Mouse (Mus musculus) layer of hippocampus, postnatal 14 days (tissue): ENCODE measurements at regions not wholly inside any gene's neighbourhood (a gene's known extent, or its start where the extent isn't known, plus 50 kb on each side); places are given as distances from the start of the nearest gene placed in this dataset.
A peak's percentile ranks its signal among the peaks of the same experiment; 100 is the strongest.
"Not testable (repeated sequence)": the region's sequence is repeated elsewhere in the genome, so short reads cannot be mapped to it uniquely, and the experiment has no call there.

Experiments
- DNase-seq, 2 experiments: peaks; one replicate each; pipeline ENCODE4 v3.0.0; 2021 to 2022; ENCODE audit warnings: low spot score in 2 of 2, mixed read lengths in 1 of 2

GRCm38 (mm10) chr16:76958597-76959392, 54.7 kb upstream of the Usp25 start:
- no peak for DNase-seq

- DNase-seq: no peak
These were observed 56.0 kb upstream of the Usp25 start for GRCm38 (mm10) chr16:76957491-76957890.

GRCm38 (mm10) chr16:76957090-76957489, 56.4 kb upstream of the Usp25 start:
- no peak for DNase-seq

- DNase-seq: peak; percentile 29 to 63
These were observed 62.5 kb upstream of the Usp25 start for GRCm38 (mm10) chr16:76950836-76951486.

- no peak for DNase-seq
These were observed 66.5 kb upstream of the Usp25 start for GRCm38 (mm10) chr16:76947011-76947410.

GRCm38 (mm10) chr16:76938128-76938527, 75.4 kb upstream of the Usp25 start:
- DNase-seq: no peak

GRCm38 (mm10) chr16:76927901-76928300, 85.6 kb upstream of the Usp25 start:
- DNase-seq: no peak

- DNase-seq: not testable (repeated sequence)
These were observed 93.4 kb upstream of the Usp25 start for GRCm38 (mm10) chr16:76920137-76920536.

GRCm38 (mm10) chr16:76918598-76918997, 94.9 kb upstream of the Usp25 start:
- DNase-seq: no peak

- DNase-seq: peak in 1 of 2 experiments; percentile 25
These were observed 99.2 kb upstream of the Usp25 start for GRCm38 (mm10) chr16:76914311-76914710.

- no peak for DNase-seq
These were observed 108.1 kb upstream of the Usp25 start for GRCm38 (mm10) chr16:76905205-76905996.

GRCm38 (mm10) chr16:76899083-76899482, 114.4 kb upstream of the Usp25 start:
- peak in 1 of 2 experiments; percentile 20 for DNase-seq

GRCm38 (mm10) chr16:76896305-76896704, 117.2 kb upstream of the Usp25 start:
- no peak for DNase-seq

GRCm38 (mm10) chr16:76895781-76896180, 117.7 kb upstream of the Usp25 start:
- DNase-seq: no peak

GRCm38 (mm10) chr16:76878576-76878975, 134.9 kb upstream of the Usp25 start:
- DNase-seq: no peak

GRCm38 (mm10) chr16:76875397-76876018, 138.0 kb upstream of the Usp25 start:
- no peak for DNase-seq

GRCm38 (mm10) chr16:76866465-76866802, 147.1 kb upstream of the Usp25 start:
- no peak for DNase-seq

GRCm38 (mm10) chr16:76865731-76866464, 147.6 kb upstream of the Usp25 start:
- DNase-seq: peak; percentile 44 to 69

- no peak for DNase-seq
These were observed 149.1 kb upstream of the Usp25 start for GRCm38 (mm10) chr16:76864392-76864791.

GRCm38 (mm10) chr16:76855797-76856196, 157.7 kb upstream of the Usp25 start:
- DNase-seq: no peak

GRCm38 (mm10) chr16:76851396-76851795, 162.1 kb upstream of the Usp25 start:
- DNase-seq: no peak
